Mouse (Mus musculus): ENCODE data around the gene Tigd4. TPM values are rescaled to one million over a fixed set of nuclear protein-coding genes. Genes with fewer than 3 reads are reported as not detected.
"Not testable (repeated sequence)": the region's sequence is repeated elsewhere in the genome, so short reads cannot be mapped to it uniquely, and the experiment has no call there.

Tigd4 gene
- polyA plus RNA-seq (2016; fragmentation: Nextera tagmentation; extraction: Ambion mirVana), result not detected in 2 replicates

GRCm38 (mm10) chr3:84593274-84593673 lies at the start of gene Tigd4:
Tigd4 (plus strand) TSS chr3:84593574.
- H3K27ac ChIP-seq, result no peak within 1 kb of the TSS
- H3K27me3 ChIP-seq (ENCODE audit: insufficient read depth, poor library complexity, severe bottlenecking), result 0 out of 2 replicates have a peak, but pooled peaks cover 6% of the 10 kb centered on the region
- H3K9me3 ChIP-seq, result no peaks in the 10 kb centered on the region
- no peak for DNase-seq (ENCODE audit: low spot score)
- no peak within 1 kb of the TSS for H3K4me3 ChIP-seq
- no peaks in the 10 kb centered on the region for H3K36me3 ChIP-seq
- WGBS, result 64% methylated on average over 2 of the region's 2 CpGs
- H3K4me1 ChIP-seq, result peaks cover 10% of the 10 kb centered on the region; the same call in 1 of the 2 replicates

- DNase-seq (ENCODE audit: low spot score), result no peak
- Histone ChIP-seq H3K27ac (no peak overlapping the region), H3K4me1 (peaks cover 4% of the 10 kb centered on the region; the same call in 1 of the 2 replicates), H3K4me3 (no peak overlapping the region), H3K36me3 (no peaks in the 10 kb centered on the region), H3K9me3 (no peaks in the 10 kb centered on the region), H3K27me3 (ENCODE audit: insufficient read depth, poor library complexity, severe bottlenecking) (no peaks in the 10 kb centered on the region)
- WGBS, result 56% methylated on average over 8 of the region's 8 CpGs
Measured at GRCm38 (mm10) chr3:84547177-84547576, 46.2 kb upstream of the Tigd4 start.

GRCm38 (mm10) chr3:84555780-84556179 lies 37.6 kb upstream of the Tigd4 start:
- peaks cover 15% of the 10 kb centered on the region for H3K4me1 ChIP-seq
- H3K27ac ChIP-seq, result no peak overlapping the region
- DNase-seq (ENCODE audit: low spot score), result no peak
- H3K4me3 ChIP-seq, result no peak overlapping the region
- no peaks in the 10 kb centered on the region for H3K36me3 ChIP-seq
- no peaks in the 10 kb centered on the region for H3K27me3 ChIP-seq (ENCODE audit: insufficient read depth, poor library complexity, severe bottlenecking)
- H3K9me3 ChIP-seq, result no peaks in the 10 kb centered on the region
- 85% methylated on average over 3 of the region's 3 CpGs for WGBS

- H3K36me3 ChIP-seq, result no peaks in the 10 kb centered on the region
- H3K4me3 ChIP-seq, result no peak overlapping the region
- 89% methylated on average over 3 of the region's 3 CpGs for WGBS
- H3K27me3 ChIP-seq (ENCODE audit: insufficient read depth, poor library complexity, severe bottlenecking), result no peaks in the 10 kb centered on the region
- DNase-seq (ENCODE audit: low spot score), result no peak
- H3K9me3 ChIP-seq, result no peaks in the 10 kb centered on the region
- H3K27ac ChIP-seq, result no peak overlapping the region
- H3K4me1 ChIP-seq, result peaks cover 31% of the 10 kb centered on the region
Measured at GRCm38 (mm10) chr3:84558301-84558700, 35.1 kb upstream of the Tigd4 start.

GRCm38 (mm10) chr3:84562911-84563310 lies 30.5 kb upstream of the Tigd4 start:
- H3K27ac ChIP-seq, result peak overlapping the region; percentile 59
- not testable (repeated sequence) for H3K27me3 ChIP-seq (ENCODE audit: insufficient read depth, poor library complexity, severe bottlenecking); DNase-seq (ENCODE audit: low spot score); H3K9me3 ChIP-seq; H3K4me3 ChIP-seq; H3K36me3 ChIP-seq
- 42% methylated on average over 2 of the region's 2 CpGs for WGBS
- H3K4me1 ChIP-seq, result peaks cover 33% of the 10 kb centered on the region

- WGBS, result 45% methylated on average over 4 of the region's 4 CpGs
- no peaks in the 10 kb centered on the region for H3K36me3 ChIP-seq
- H3K9me3 ChIP-seq, result no peaks in the 10 kb centered on the region
- DNase-seq (ENCODE audit: low spot score), result no peak
- H3K4me3 ChIP-seq, result no peak overlapping the region
- peaks cover 30% of the 10 kb centered on the region for H3K4me1 ChIP-seq
- H3K27me3 ChIP-seq (ENCODE audit: insufficient read depth, poor library complexity, severe bottlenecking), result no peaks in the 10 kb centered on the region
- H3K27ac ChIP-seq, result peak overlapping the region; percentile 59
Measured at GRCm38 (mm10) chr3:84563415-84563814, 30.0 kb upstream of the Tigd4 start.

GRCm38 (mm10) chr3:84568540-84568939 lies 24.8 kb upstream of the Tigd4 start:
- H3K9me3 ChIP-seq, result no peaks in the 10 kb centered on the region

GRCm38 (mm10) chr3:84569587-84569986 lies 23.8 kb upstream of the Tigd4 start:
- Histone ChIP-seq H3K9me3 (no peaks in the 10 kb centered on the region), H3K27me3 (ENCODE audit: insufficient read depth, poor library complexity, severe bottlenecking) (no peaks in the 10 kb centered on the region), H3K4me3 (no peak overlapping the region), H3K36me3 (no peaks in the 10 kb centered on the region), H3K4me1 (peaks cover 27% of the 10 kb centered on the region), H3K27ac (no peak overlapping the region)
- WGBS, result 85% methylated on average over 6 of the region's 6 CpGs
- DNase-seq (ENCODE audit: low spot score), result no peak

More at GRCm38 (mm10) chr3:84568540-84568939, 24.8 kb upstream of the Tigd4 start:
- Histone ChIP-seq H3K36me3 (no peaks in the 10 kb centered on the region), H3K4me3 (no peak overlapping the region), H3K27me3 (ENCODE audit: insufficient read depth, poor library complexity, severe bottlenecking) (no peaks in the 10 kb centered on the region), H3K4me1 (peaks cover 28% of the 10 kb centered on the region), H3K27ac (no peak overlapping the region)
- DNase-seq (ENCODE audit: low spot score), result no peak
- WGBS, result 91% methylated on average over 6 of the region's 6 CpGs

- no peak overlapping the region for H3K4me3 ChIP-seq
- H3K9me3 ChIP-seq, result no peaks in the 10 kb centered on the region
- no peaks in the 10 kb centered on the region for H3K27me3 ChIP-seq (ENCODE audit: insufficient read depth, poor library complexity, severe bottlenecking)
- 64% methylated on average over 3 of the region's 3 CpGs for WGBS
- H3K4me1 ChIP-seq, result peaks cover 27% of the 10 kb centered on the region
- H3K36me3 ChIP-seq, result no peaks in the 10 kb centered on the region
- DNase-seq (ENCODE audit: low spot score), result no peak
- no peak overlapping the region for H3K27ac ChIP-seq
Measured at GRCm38 (mm10) chr3:84570501-84570900, 22.9 kb upstream of the Tigd4 start.

GRCm38 (mm10) chr3:84580716-84581115 lies 12.7 kb upstream of the Tigd4 start:
- no peak for DNase-seq (ENCODE audit: low spot score)
- Histone ChIP-seq H3K9me3 (no peaks in the 10 kb centered on the region), H3K4me3 (peak overlapping the region; percentile 92), H3K27ac (no peak overlapping the region), H3K4me1 (peaks cover 33% of the 10 kb centered on the region), H3K36me3 (no peaks in the 10 kb centered on the region), H3K27me3 (ENCODE audit: insufficient read depth, poor library complexity, severe bottlenecking) (no peaks in the 10 kb centered on the region)
- 24% methylated on average over 4 of the region's 4 CpGs for WGBS

- no peaks in the 10 kb centered on the region for H3K9me3 ChIP-seq
- H3K27ac ChIP-seq, result peak overlapping the region; percentile 88
- H3K27me3 ChIP-seq (ENCODE audit: insufficient read depth, poor library complexity, severe bottlenecking), result no peaks in the 10 kb centered on the region
- DNase-seq (ENCODE audit: low spot score), result no peak
- peak overlapping the region; percentile 92 for H3K4me3 ChIP-seq
- no peaks in the 10 kb centered on the region for H3K36me3 ChIP-seq
- H3K4me1 ChIP-seq, result peaks cover 36% of the 10 kb centered on the region
- WGBS, result 0% methylated on average over 4 of the region's 4 CpGs
Measured at GRCm38 (mm10) chr3:84581696-84582022, 11.7 kb upstream of the Tigd4 start.

- DNase-seq (ENCODE audit: low spot score), result peak; percentile 99
- Histone ChIP-seq H3K4me3 (peak within 1 kb of the TSS; percentile 92), H3K4me1 (peaks cover 39% of the 10 kb centered on the region), H3K9me3 (no peaks in the 10 kb centered on the region), H3K36me3 (no peaks in the 10 kb centered on the region), H3K27me3 (ENCODE audit: insufficient read depth, poor library complexity, severe bottlenecking) (no peaks in the 10 kb centered on the region), H3K27ac (peak within 1 kb of the TSS; percentile 88)
- under 1% methylated on average over 69 of the region's 70 CpGs for WGBS
Measured at GRCm38 (mm10) chr3:84582023-84582912, 11.1 kb upstream of the Tigd4 start, which contains the start of gene Arfip1. Arfip1 (minus strand) TSS chr3:84582625.

- Histone ChIP-seq H3K9me3 (no peaks in the 10 kb centered on the region), H3K36me3 (no peaks in the 10 kb centered on the region), H3K27me3 (ENCODE audit: insufficient read depth, poor library complexity, severe bottlenecking) (no peaks in the 10 kb centered on the region), H3K4me1 (peaks cover 40% of the 10 kb centered on the region), H3K27ac (peak overlapping the region; percentile 88), H3K4me3 (peak overlapping the region; percentile 92)
- 0% methylated on average over 27 of the region's 27 CpGs for WGBS
- no peak for DNase-seq (ENCODE audit: low spot score)
Measured at GRCm38 (mm10) chr3:84582913-84583276, 10.5 kb upstream of the Tigd4 start.

Measured in heart, embryonic 10.5 days (tissue).